Mouse (Mus musculus) liver, adult 2 months (tissue): ENCODE results near the gene Prickle2. TPM values are rescaled to one million over a fixed set of nuclear protein-coding genes. Genes with fewer than 3 reads are reported as not detected.

Experiments used
- DNase-seq: peaks from one replicate; pipeline ENCODE4 v3.0.0-alpha.2; 2011; ENCODE audit warnings: low read depth, low spot score; ENCODE audit errors: extremely low read depth
- H3K27ac ChIP-seq: fragments of 200-500 bp; replicated peaks from 2 replicates; pipeline ENCODE4 v1.5.1; 2012; ENCODE audit warnings: low read depth, mild to moderate bottlenecking, control low read depth, inconsistent platforms, low read length; ENCODE audit not compliant: insufficient read depth
- H3K27me3 ChIP-seq: fragments of 200-500 bp; 2 replicates; pipeline ENCODE4 v1.6.1; 2012; ENCODE audit warnings: mild to moderate bottlenecking, moderate library complexity, low read length, inconsistent platforms; ENCODE audit not compliant: control insufficient read depth, insufficient read depth
- H3K36me3 ChIP-seq: fragments of 200-500 bp; 2 replicates; pipeline ENCODE4 v1.6.1; 2012; ENCODE audit warnings: low read length, inconsistent platforms; ENCODE audit not compliant: control insufficient read depth, insufficient read depth
- H3K4me1 ChIP-seq: fragments of 200-500 bp; 2 replicates; pipeline ENCODE4 v1.6.1; 2011; ENCODE audit warnings: low read length; ENCODE audit not compliant: control insufficient read depth, insufficient read depth
- H3K4me3 ChIP-seq: fragments of 200-500 bp; 2 replicates; pipeline ENCODE4 v1.5.1; 2011; ENCODE audit warnings: low read depth, mild to moderate bottlenecking, control low read depth, low read length, moderate library complexity; ENCODE audit not compliant: insufficient read depth
- H3K79me2 ChIP-seq: fragments of 200-500 bp; 2 replicates; pipeline ENCODE4 v1.6.1; 2012; ENCODE audit warnings: inconsistent platforms, mild to moderate bottlenecking, low read length, moderate library complexity; ENCODE audit not compliant: control insufficient read depth, insufficient read depth
- H3K9ac ChIP-seq: fragments of 200-500 bp; 2 replicates; pipeline ENCODE4 v1.6.1; 2012; ENCODE audit warnings: low read depth, mild to moderate bottlenecking, control low read depth, inconsistent platforms, low read length
- CTCF ChIP-seq: fragments of 200-500 bp; IDR thresholded peaks from 2 replicates; pipeline ENCODE4 v1.5.1; 2011; ENCODE audit warnings: low read depth, low read length, control low read depth
- POLR2A ChIP-seq: fragments of 200-500 bp; IDR thresholded peaks from 2 replicates; pipeline ENCODE4 v1.6.1; 2011; ENCODE audit warnings: low read length, control low read depth; ENCODE audit not compliant: insufficient read depth; ENCODE audit errors: extremely low read depth
- WGBS: fragments of 180-500 bp; shearing (Covaris S2); methylation state at CpG from one replicate; pipeline ENCODE4 v1.1.7; 2018; 5-methylcytosine and 5-hydroxymethylcytosine counted together
- polyA plus RNA-seq: library from polyadenylated mRNA; depleted of rRNA; stranded (reverse); fragments of >200 nt; gene quantifications from 2 replicates; pipeline ENCODE4 v1.2.3, GENCODE M21; 2012
- total RNA-seq: library from RNA; depleted of rRNA; stranded (reverse); fragments of >200 nt; gene quantifications from 2 replicates; pipeline ENCODE4 v1.2.3, GENCODE M21; 2014

Gene Prickle2
- total and polyA plus RNA-seq, 2 experiments: 0.42 to 1.1 TPM

GRCm38 (mm10) chr6:92714748-92715147, 8.8 kb upstream of the Prickle2 start:
- H3K36me3 ChIP-seq: no peaks in the 10 kb centered on the region
- no peaks in the 10 kb centered on the region for H3K79me2 ChIP-seq
- H3K27me3 ChIP-seq: no peaks in the 10 kb centered on the region
- H3K9ac ChIP-seq: no peak overlapping the region
- no peak overlapping the region for H3K27ac ChIP-seq
- H3K4me3 ChIP-seq: no peak overlapping the region
- 74% methylated on average over 4 of the region's 4 CpGs for WGBS
- DNase-seq: no peak
- no peak for TF ChIP-seq POLR2A
- TF ChIP-seq CTCF: no peak
- no peaks in the 10 kb centered on the region for H3K4me1 ChIP-seq

- Histone ChIP-seq H3K27me3 (peaks cover 14% of the 10 kb centered on the region; the same call in 1 of the 2 replicates), H3K4me1 (no peaks in the 10 kb centered on the region), H3K4me3 (no peak overlapping the region), H3K79me2 (no peaks in the 10 kb centered on the region), H3K27ac (no peak overlapping the region), H3K36me3 (no peaks in the 10 kb centered on the region), H3K9ac (no peak overlapping the region)
- no peak for DNase-seq
- WGBS: 62% methylated on average over 4 of the region's 4 CpGs
- no peak for TF ChIP-seq CTCF
- no peak for TF ChIP-seq POLR2A
These were observed 2.2 kb upstream of the Prickle2 start for GRCm38 (mm10) chr6:92708137-92708536.

- Histone ChIP-seq H3K4me1 (no peaks in the 10 kb centered on the region), H3K4me3 (peak overlapping the region; percentile 51; the same call in 1 of the 2 replicates), H3K79me2 (no peaks in the 10 kb centered on the region), H3K27ac (no peak overlapping the region), H3K9ac (peak overlapping the region; percentile 34), H3K36me3 (no peaks in the 10 kb centered on the region), H3K27me3 (peaks cover 17% of the 10 kb centered on the region; the same call in 1 of the 2 replicates)
- 4% methylated on average over 39 of the region's 39 CpGs for WGBS
- no peak for DNase-seq
- TF ChIP-seq CTCF (no peak), POLR2A (no peak)
These were observed 406 bp downstream of the Prickle2 start for GRCm38 (mm10) chr6:92705353-92706144.

GRCm38 (mm10) chr6:92704810-92705209, 1.1 kb downstream of the Prickle2 start:
- H3K79me2 ChIP-seq: no peaks in the 10 kb centered on the region
- no peak overlapping the region for H3K4me3 ChIP-seq
- no peak overlapping the region for H3K27ac ChIP-seq
- H3K27me3 ChIP-seq: peaks cover 17% of the 10 kb centered on the region; the same call in 1 of the 2 replicates
- TF ChIP-seq CTCF (no peak), POLR2A (no peak)
- H3K4me1 ChIP-seq: no peaks in the 10 kb centered on the region
- 45% methylated on average over 9 of the region's 9 CpGs for WGBS
- DNase-seq: no peak
- H3K36me3 ChIP-seq: no peaks in the 10 kb centered on the region
- no peak overlapping the region for H3K9ac ChIP-seq

GRCm38 (mm10) chr6:92699491-92700209, 6.3 kb downstream of the Prickle2 start:
- DNase-seq: no peak
- H3K27me3 ChIP-seq: peaks cover 5% of the 10 kb centered on the region; the same call in 1 of the 2 replicates

More at GRCm38 (mm10) chr6:92699491-92700209, 6.3 kb downstream of the Prickle2 start:
- no peak overlapping the region for H3K9ac ChIP-seq
- H3K4me1 ChIP-seq: no peaks in the 10 kb centered on the region
- WGBS: 74% methylated on average over 3 of the region's 3 CpGs
- no peak overlapping the region for H3K27ac ChIP-seq
- H3K79me2 ChIP-seq: no peaks in the 10 kb centered on the region
- H3K36me3 ChIP-seq: no peaks in the 10 kb centered on the region
- TF ChIP-seq CTCF: no peak
- H3K4me3 ChIP-seq: no peak overlapping the region
